Mouse (Mus musculus) stomach, postnatal 0 days (tissue): ENCODE measurements around the gene Gdf7.

Experiments
- CTCF ChIP-seq: IDR thresholded peaks from 2 replicates; pipeline ENCODE4 v1.5.1; 2016; ENCODE audit warnings: antibody characterized with exemption, low read depth, mild to moderate bottlenecking, moderate library complexity
- EP300 ChIP-seq: optimal IDR thresholded peaks from 2 replicates; pipeline ENCODE3; 2016; ENCODE audit warnings: antibody characterized with exemption

- TF ChIP-seq EP300 (no peak), CTCF (no peak)
Measured at GRCm38 (mm10) chr12:8334261-8334660, 32.5 kb upstream of the Gdf7 start.
